Mouse (Mus musculus): ENCODE measurements around the gene Izumo4. TPM values are rescaled to one million over a fixed set of nuclear protein-coding genes. Genes with fewer than 3 reads are reported as not detected.
A peak's percentile ranks its signal among the peaks of the same experiment; 100 is the strongest.

The Izumo4 gene
- polyA plus RNA-seq, 1 experiment = 36.3 TPM

DNA sequence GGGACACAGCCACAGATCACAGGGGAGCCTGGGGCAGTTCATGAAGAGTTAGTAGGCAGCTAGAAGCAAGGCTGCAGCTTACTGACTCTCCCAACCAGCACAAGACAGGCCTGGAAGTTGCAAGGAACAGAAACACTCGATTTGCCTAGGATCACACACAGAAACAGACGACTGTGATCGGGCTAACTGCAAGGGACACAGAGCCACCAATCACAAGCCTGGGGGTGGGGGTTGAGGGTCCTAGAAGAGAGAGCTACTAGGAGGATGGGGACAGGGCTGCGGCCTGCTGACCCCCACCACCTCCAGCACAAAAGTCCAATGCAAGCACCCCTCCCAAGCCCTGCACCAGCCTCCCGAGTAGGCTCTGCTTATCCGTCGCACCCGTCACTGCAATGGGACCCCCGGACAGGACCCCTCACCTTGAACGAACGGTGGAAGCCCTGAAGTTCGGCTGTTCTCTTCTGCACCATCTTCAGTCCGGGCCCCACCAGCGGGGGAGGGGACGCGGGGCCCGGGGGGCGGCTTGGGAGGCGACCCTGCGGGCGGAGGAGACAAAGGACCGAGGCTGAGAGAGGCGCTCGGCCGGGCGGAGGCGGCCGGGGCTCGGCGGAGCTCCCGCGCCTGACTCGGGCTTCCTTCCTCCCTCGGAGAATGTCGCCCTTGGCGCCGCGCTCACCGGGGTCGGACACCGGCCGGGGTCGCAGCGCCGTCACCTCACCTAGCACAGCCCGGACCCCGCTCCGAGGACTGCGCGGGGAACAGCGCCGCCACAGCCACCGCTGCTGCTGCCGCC lies 26.4 kb upstream of the Izumo4 start:
- TF ChIP-seq POLR2A (IDR thresholded peaks at IDR 0.05; ENCODE audit: low read depth, low read length) (no peak), CTCF (IDR thresholded peaks at IDR 0.05; ENCODE audit: extremely low read depth, insufficient read length, insufficient replicate concordance, low read depth, low read length) (no peak)
- H3K4me3 ChIP-seq (ENCODE audit: low read depth, low read length) = peak overlapping the region; percentile 85
- WGBS = 1% methylated on average over 41 of the region's 54 CpGs
- no peaks in the 10 kb centered on the region for H3K27me3 ChIP-seq (ENCODE audit: control insufficient read depth, insufficient read depth, low read length)
- peaks cover 56% of the 10 kb centered on the region for H3K4me1 ChIP-seq (ENCODE audit: control insufficient read depth, insufficient read depth, insufficient read length, low read length)
- peak overlapping the region; percentile 36 for H3K27ac ChIP-seq (ENCODE audit: insufficient read depth, low read depth, low read length)
- H3K36me3 ChIP-seq (ENCODE audit: control insufficient read depth, insufficient read depth, low read length) = peaks cover 13% of the 10 kb centered on the region

DNA sequence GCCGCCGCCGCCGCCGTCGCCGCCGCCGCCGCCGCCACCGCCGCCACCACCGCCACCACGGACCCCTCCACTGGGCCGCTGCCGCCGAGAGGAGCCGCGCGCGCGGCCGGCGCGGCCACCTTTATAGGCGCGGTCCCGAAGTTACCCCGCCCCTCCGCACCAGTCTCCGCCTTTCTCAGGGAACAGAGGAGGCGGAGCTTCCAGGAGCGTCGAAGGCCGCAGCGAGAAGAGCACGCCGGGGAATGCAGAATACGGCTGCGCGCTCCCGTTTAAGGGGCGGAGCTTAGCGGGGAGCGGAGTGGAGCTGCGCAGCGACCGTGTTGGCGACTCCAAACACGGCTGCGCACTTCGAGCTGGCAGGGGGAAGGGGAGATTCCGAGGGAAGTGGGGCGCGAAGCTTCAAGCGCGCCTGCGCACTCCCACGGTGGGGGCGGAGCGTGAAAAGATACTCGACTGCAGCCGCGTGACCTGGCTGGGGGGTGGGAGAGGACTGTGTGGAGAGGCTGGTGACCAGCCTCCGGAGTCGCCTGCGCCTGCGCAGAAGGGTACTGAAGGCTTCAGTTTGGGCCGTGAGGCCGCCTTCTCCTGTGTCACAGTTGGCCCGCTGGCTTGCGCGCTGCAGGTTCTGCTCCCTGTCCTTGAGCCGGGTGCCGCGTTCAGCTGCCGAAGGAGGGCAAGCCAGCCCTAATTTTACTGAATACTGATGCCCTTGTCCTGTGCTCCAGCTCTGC lies 25.6 kb upstream of the Izumo4 start:
- H3K4me3 ChIP-seq (ENCODE audit: low read depth, low read length) = peak overlapping the region; percentile 85
- whole genome bisulfite sequencing = under 1% methylated on average over 55 of the region's 78 CpGs
- H3K4me1 ChIP-seq (ENCODE audit: control insufficient read depth, insufficient read depth, insufficient read length, low read length) = peaks cover 56% of the 10 kb centered on the region
- peaks cover 6% of the 10 kb centered on the region; the same call in 1 of the 2 replicates for H3K36me3 ChIP-seq (ENCODE audit: control insufficient read depth, insufficient read depth, low read length)
- no peaks in the 10 kb centered on the region for H3K27me3 ChIP-seq (ENCODE audit: control insufficient read depth, insufficient read depth, low read length)
- peak; percentile 99 for TF ChIP-seq POLR2A (IDR thresholded peaks at IDR 0.05; ENCODE audit: low read depth, low read length)
- TF ChIP-seq CTCF (IDR thresholded peaks at IDR 0.05; ENCODE audit: extremely low read depth, insufficient read length, insufficient replicate concordance, low read depth, low read length) = no peak
- H3K27ac ChIP-seq (ENCODE audit: insufficient read depth, low read depth, low read length) = peak overlapping the region; percentile 98

GRCm38 (mm10) chr10:80677128-80677875 lies 24.7 kb upstream of the Izumo4 start:
- TF ChIP-seq CTCF (IDR thresholded peaks at IDR 0.05; ENCODE audit: extremely low read depth, insufficient read length, insufficient replicate concordance, low read depth, low read length) = no peak
- TF ChIP-seq POLR2A (IDR thresholded peaks at IDR 0.05; ENCODE audit: low read depth, low read length) = no peak
- Histone ChIP-seq H3K27me3 (ENCODE audit: control insufficient read depth, insufficient read depth, low read length) (no peaks in the 10 kb centered on the region), H3K4me1 (ENCODE audit: control insufficient read depth, insufficient read depth, insufficient read length, low read length) (peaks cover 52% of the 10 kb centered on the region), H3K27ac (ENCODE audit: insufficient read depth, low read depth, low read length) (peak overlapping the region; percentile 98), H3K36me3 (ENCODE audit: control insufficient read depth, insufficient read depth, low read length) (no peaks in the 10 kb centered on the region; the same call in 1 of the 2 replicates), H3K4me3 (ENCODE audit: low read depth, low read length) (peak overlapping the region; percentile 68)
- 6% methylated on average over 9 of the region's 9 CpGs for WGBS

GRCm38 (mm10) chr10:80677942-80678436 lies 24.0 kb upstream of the Izumo4 start, which contains the start of gene Mknk2:
Mknk2 (minus strand) TSS chr10:80678112.
- TF ChIP-seq CTCF (IDR thresholded peaks at IDR 0.05; ENCODE audit: extremely low read depth, insufficient read length, insufficient replicate concordance, low read depth, low read length) (no peak), POLR2A (IDR thresholded peaks at IDR 0.05; ENCODE audit: low read depth, low read length) (peak; percentile 29; the same call in 1 of the 2 replicates)
- Histone ChIP-seq H3K27ac (ENCODE audit: insufficient read depth, low read depth, low read length) (peak within 1 kb of the TSS; percentile 98), H3K27me3 (ENCODE audit: control insufficient read depth, insufficient read depth, low read length) (no peaks in the 10 kb centered on the region), H3K4me3 (ENCODE audit: low read depth, low read length) (peak within 1 kb of the TSS; percentile 68), H3K4me1 (ENCODE audit: control insufficient read depth, insufficient read depth, insufficient read length, low read length) (peaks cover 45% of the 10 kb centered on the region), H3K36me3 (ENCODE audit: control insufficient read depth, insufficient read depth, low read length) (no peaks in the 10 kb centered on the region; the same call in 1 of the 2 replicates)
- 1% methylated on average over 8 of the region's 8 CpGs for WGBS

GRCm38 (mm10) chr10:80678601-80679377 lies 23.2 kb upstream of the Izumo4 start:
- WGBS = 19% methylated on average over 9 of the region's 10 CpGs
- Histone ChIP-seq H3K27ac (ENCODE audit: insufficient read depth, low read depth, low read length) (peak overlapping the region; percentile 98), H3K36me3 (ENCODE audit: control insufficient read depth, insufficient read depth, low read length) (no peaks in the 10 kb centered on the region; the same call in 1 of the 2 replicates), H3K4me3 (ENCODE audit: low read depth, low read length) (no peak overlapping the region), H3K27me3 (ENCODE audit: control insufficient read depth, insufficient read depth, low read length) (no peaks in the 10 kb centered on the region), H3K4me1 (ENCODE audit: control insufficient read depth, insufficient read depth, insufficient read length, low read length) (peaks cover 38% of the 10 kb centered on the region)
- TF ChIP-seq CTCF (IDR thresholded peaks at IDR 0.05; ENCODE audit: extremely low read depth, insufficient read length, insufficient replicate concordance, low read depth, low read length) (no peak), POLR2A (IDR thresholded peaks at IDR 0.05; ENCODE audit: low read depth, low read length) (no peak)

Measured in small intestine, adult 2 months (tissue).